Mouse (Mus musculus): Measurements from ENCODE around the gene Olfr517. TPM values are rescaled to one million over a fixed set of nuclear protein-coding genes. Genes with fewer than 3 reads are reported as not detected.

Gene Olfr517
- polyA plus RNA-seq (2012; rRNA removed) = not detected in 2 replicates

DNA sequence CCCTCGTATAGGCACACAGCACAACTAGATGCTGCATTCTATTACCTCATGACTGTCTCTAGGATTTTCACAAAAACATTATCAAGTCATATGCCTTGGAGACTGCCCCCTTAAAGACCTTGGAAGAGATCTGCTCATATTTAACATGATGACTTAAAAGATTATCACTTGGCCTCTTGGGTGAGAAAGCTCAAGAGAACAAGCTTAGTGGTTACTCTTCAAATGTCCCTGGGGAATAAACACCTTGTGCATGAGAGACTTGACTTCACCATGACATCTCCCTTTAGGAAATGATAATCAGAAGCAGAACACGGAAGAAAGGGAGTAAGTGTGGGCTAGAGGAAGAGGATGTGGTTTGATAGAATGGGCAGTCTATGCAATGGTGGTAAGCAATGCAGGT, at the start of gene Olfr517:
TSS of gene Olfr517 (minus strand) at position 101 of the 400 bp plus-strand sequence.
- DNase-seq (ENCODE audit: low read depth in 1 of 2, low spot score in 2 of 2) = no peak
- TF ChIP-seq CTCF (IDR thresholded peaks at IDR 0.05; ENCODE audit: extremely low read depth, insufficient read depth, insufficient read length, insufficient replicate concordance) (no peak), POLR2A (IDR thresholded peaks at IDR 0.05; ENCODE audit: low read depth, low read length) (no peak)
- no peak within 1 kb of the TSS for H3K27ac ChIP-seq (ENCODE audit: insufficient read depth, low read length)
- no peaks in the 10 kb centered on the region for H3K27me3 ChIP-seq (ENCODE audit: control insufficient read depth, insufficient read depth, low read length)
- no peaks in the 10 kb centered on the region for H3K36me3 ChIP-seq (ENCODE audit: control insufficient read depth, insufficient read depth, low read length)
- no peak within 1 kb of the TSS for H3K4me3 ChIP-seq (ENCODE audit: extremely low read depth, insufficient read depth, insufficient read length)
- no peaks in the 10 kb centered on the region for H3K4me1 ChIP-seq (ENCODE audit: control insufficient read depth, insufficient read depth, insufficient read length)
- WGBS = 43% methylated on average over 2 of the region's 2 CpGs

DNA sequence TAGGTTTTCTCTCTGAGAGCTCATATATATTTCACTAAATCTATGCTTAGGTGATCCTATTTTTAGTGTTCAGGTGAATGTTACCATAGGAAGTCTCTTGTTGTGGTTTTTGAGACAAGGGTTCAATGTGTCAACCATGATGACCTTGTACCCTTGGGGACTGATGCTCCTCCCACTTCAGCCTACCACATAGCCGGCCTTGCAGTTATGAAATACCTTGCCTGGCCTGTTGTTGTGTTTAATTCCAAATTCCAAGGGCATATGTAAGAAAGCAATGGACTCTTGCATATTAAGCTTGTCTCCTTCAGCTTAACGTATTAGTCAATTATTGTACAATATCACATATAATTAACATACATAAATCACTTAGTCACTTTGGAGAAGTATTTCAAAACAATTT, 31.8 kb upstream of the Olfr517 start:
- Histone ChIP-seq H3K36me3 (ENCODE audit: control insufficient read depth, insufficient read depth, low read length) (no peaks in the 10 kb centered on the region), H3K27ac (ENCODE audit: insufficient read depth, low read length) (no peak overlapping the region), H3K27me3 (ENCODE audit: control insufficient read depth, insufficient read depth, low read length) (no peaks in the 10 kb centered on the region), H3K4me3 (ENCODE audit: extremely low read depth, insufficient read depth, insufficient read length) (no peak overlapping the region), H3K4me1 (ENCODE audit: control insufficient read depth, insufficient read depth, insufficient read length) (no peaks in the 10 kb centered on the region)
- no peak for DNase-seq (ENCODE audit: low read depth in 1 of 2, low spot score in 2 of 2)
- TF ChIP-seq CTCF (IDR thresholded peaks at IDR 0.05; ENCODE audit: extremely low read depth, insufficient read depth, insufficient read length, insufficient replicate concordance) (no peak), POLR2A (IDR thresholded peaks at IDR 0.05; ENCODE audit: low read depth, low read length) (no peak)
- WGBS = 74% methylated on average over 2 of the region's 2 CpGs

DNA sequence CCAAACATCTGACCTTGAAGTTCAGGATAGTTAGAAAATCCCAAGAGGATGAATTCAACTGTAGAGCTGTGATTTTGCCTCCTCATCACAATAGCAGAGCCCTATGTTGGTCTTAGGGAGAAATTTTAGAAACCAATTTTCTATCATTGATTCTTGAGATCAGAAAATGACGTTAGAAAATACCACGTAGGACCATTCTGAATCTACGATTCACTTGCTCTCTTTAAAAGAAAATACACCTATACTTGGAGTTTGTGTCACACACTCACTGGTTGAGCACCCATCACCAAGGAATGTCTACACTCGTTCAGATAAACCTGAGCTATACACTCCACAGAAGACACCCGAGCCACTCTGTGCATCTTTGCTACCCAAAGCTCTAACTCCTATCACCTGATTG, 22.1 kb upstream of the Olfr517 start, which contains the start of gene Olfr519:
TSS of gene Olfr519 (minus strand) at position 101 of the 400 bp plus-strand sequence.
- Histone ChIP-seq H3K36me3 (ENCODE audit: control insufficient read depth, insufficient read depth, low read length) (no peaks in the 10 kb centered on the region), H3K27ac (ENCODE audit: insufficient read depth, low read length) (no peak within 1 kb of the TSS), H3K4me1 (ENCODE audit: control insufficient read depth, insufficient read depth, insufficient read length) (no peaks in the 10 kb centered on the region), H3K27me3 (ENCODE audit: control insufficient read depth, insufficient read depth, low read length) (no peaks in the 10 kb centered on the region), H3K4me3 (ENCODE audit: extremely low read depth, insufficient read depth, insufficient read length) (no peak within 1 kb of the TSS)
- no peak for DNase-seq (ENCODE audit: low read depth in 1 of 2, low spot score in 2 of 2)
- WGBS = 87% methylated on average over 5 of the region's 5 CpGs
- TF ChIP-seq CTCF (IDR thresholded peaks at IDR 0.05; ENCODE audit: extremely low read depth, insufficient read depth, insufficient read length, insufficient replicate concordance) (no peak), POLR2A (IDR thresholded peaks at IDR 0.05; ENCODE audit: low read depth, low read length) (no peak)

DNA sequence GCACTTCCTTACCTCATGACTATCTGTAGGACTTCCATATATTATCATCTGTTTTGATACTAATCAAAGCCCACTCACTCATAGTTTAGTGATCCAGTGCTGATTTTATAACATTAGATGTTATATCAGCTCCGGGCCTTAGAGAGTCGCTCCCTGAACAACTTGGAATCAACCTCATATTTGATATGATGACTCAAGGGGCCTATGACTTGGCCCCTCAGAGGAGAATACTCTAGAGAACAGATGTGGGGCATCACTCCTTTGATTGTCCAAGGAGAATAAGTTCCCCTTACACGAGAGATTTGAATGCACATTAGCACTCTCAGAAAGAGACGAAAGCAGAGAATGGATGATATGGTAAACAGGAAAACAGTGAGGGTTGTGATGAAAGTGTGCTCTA, 12.7 kb upstream of the Olfr517 start, which contains the start of gene Olfr518:
TSS of gene Olfr518 (minus strand) at position 101 of the 400 bp plus-strand sequence.
- no peaks in the 10 kb centered on the region for H3K27me3 ChIP-seq (ENCODE audit: control insufficient read depth, insufficient read depth, low read length)
- H3K4me1 ChIP-seq (ENCODE audit: control insufficient read depth, insufficient read depth, insufficient read length) = no peaks in the 10 kb centered on the region
- H3K36me3 ChIP-seq (ENCODE audit: control insufficient read depth, insufficient read depth, low read length) = no peaks in the 10 kb centered on the region
- no peak within 1 kb of the TSS for H3K4me3 ChIP-seq (ENCODE audit: extremely low read depth, insufficient read depth, insufficient read length)
- H3K27ac ChIP-seq (ENCODE audit: insufficient read depth, low read length) = no peak within 1 kb of the TSS
- WGBS = 73% methylated on average over 4 of the region's 4 CpGs
- no peak for TF ChIP-seq CTCF (IDR thresholded peaks at IDR 0.05; ENCODE audit: extremely low read depth, insufficient read depth, insufficient read length, insufficient replicate concordance)
- no peak for TF ChIP-seq POLR2A (IDR thresholded peaks at IDR 0.05; ENCODE audit: low read depth, low read length)
- no peak for DNase-seq (ENCODE audit: low read depth in 1 of 2, low spot score in 2 of 2)

DNA sequence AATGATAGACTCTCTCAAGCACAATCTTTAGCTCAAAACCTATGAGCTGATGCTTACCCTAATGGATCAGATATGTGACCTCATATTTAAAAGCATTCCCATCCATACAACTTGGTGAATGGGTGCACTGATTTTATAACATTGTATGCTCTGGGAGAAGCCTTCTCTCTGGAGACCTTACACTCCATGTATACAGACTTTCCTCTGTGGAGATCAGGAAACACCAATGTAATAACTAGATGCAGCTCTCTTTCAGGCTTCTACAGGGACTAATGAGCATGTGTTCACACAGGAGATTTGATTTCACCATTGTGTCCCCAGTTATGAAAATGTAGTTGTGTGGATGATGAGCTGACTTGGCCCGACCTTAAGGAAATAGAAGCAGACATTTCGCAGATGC, 21.8 kb downstream of the Olfr517 start, which contains the start of gene Olfr516:
TSS of gene Olfr516 (minus strand) at position 101 of the 400 bp plus-strand sequence.
- no peaks in the 10 kb centered on the region for H3K36me3 ChIP-seq (ENCODE audit: control insufficient read depth, insufficient read depth, low read length)
- H3K27me3 ChIP-seq (ENCODE audit: control insufficient read depth, insufficient read depth, low read length) = no peaks in the 10 kb centered on the region
- no peak within 1 kb of the TSS for H3K27ac ChIP-seq (ENCODE audit: insufficient read depth, low read length)
- 90% methylated on average over 2 of the region's 2 CpGs for WGBS
- no peaks in the 10 kb centered on the region for H3K4me1 ChIP-seq (ENCODE audit: control insufficient read depth, insufficient read depth, insufficient read length)
- H3K4me3 ChIP-seq (ENCODE audit: extremely low read depth, insufficient read depth, insufficient read length) = no peak within 1 kb of the TSS
- DNase-seq (ENCODE audit: low read depth in 1 of 2, low spot score in 2 of 2) = no peak
- TF ChIP-seq CTCF (IDR thresholded peaks at IDR 0.05; ENCODE audit: extremely low read depth, insufficient read depth, insufficient read length, insufficient replicate concordance) (no peak), POLR2A (IDR thresholded peaks at IDR 0.05; ENCODE audit: low read depth, low read length) (no peak)

GRCm38 (mm10) chr7:108825897-108826296, 46.3 kb downstream of the Olfr517 start, which contains the start of gene Olfr514:
Gene Olfr514, minus strand, starts transcription at chr7:108825997.
- no peak for DNase-seq (ENCODE audit: low read depth in 1 of 2, low spot score in 2 of 2)
- H3K27ac ChIP-seq (ENCODE audit: insufficient read depth, low read length) = no peak within 1 kb of the TSS
- TF ChIP-seq CTCF (IDR thresholded peaks at IDR 0.05; ENCODE audit: extremely low read depth, insufficient read depth, insufficient read length, insufficient replicate concordance) (no peak), POLR2A (IDR thresholded peaks at IDR 0.05; ENCODE audit: low read depth, low read length) (no peak)
- H3K27me3 ChIP-seq (ENCODE audit: control insufficient read depth, insufficient read depth, low read length) = no peaks in the 10 kb centered on the region
- H3K36me3 ChIP-seq (ENCODE audit: control insufficient read depth, insufficient read depth, low read length) = no peaks in the 10 kb centered on the region
- no peak within 1 kb of the TSS for H3K4me3 ChIP-seq (ENCODE audit: extremely low read depth, insufficient read depth, insufficient read length)
- H3K4me1 ChIP-seq (ENCODE audit: control insufficient read depth, insufficient read depth, insufficient read length) = no peaks in the 10 kb centered on the region

Other genes starting within 250 kb of the Olfr517 start
- not detected in 2 replicates for gene Olfr508, start 242.4 kb downstream of the Olfr517 start, polyA plus RNA-seq (2012; rRNA removed)
- gene Olfr509, start 220.5 kb downstream of the Olfr517 start, polyA plus RNA-seq (2012; rRNA removed) = not detected in 2 replicates
- gene Olfr510, start 206.0 kb downstream of the Olfr517 start, polyA plus RNA-seq (2012; rRNA removed) = not detected in 2 replicates
- not detected in 2 replicates for gene Olfr512, start 159.1 kb downstream of the Olfr517 start, polyA plus RNA-seq (2012; rRNA removed)
- gene Olfr513, start 121.4 kb downstream of the Olfr517 start, polyA plus RNA-seq (2012; rRNA removed) = not detected in 2 replicates
- gene Olfr514, start 46.4 kb downstream of the Olfr517 start, polyA plus RNA-seq (2012; rRNA removed) = not detected in 2 replicates
- gene Olfr516, start 21.9 kb downstream of the Olfr517 start, polyA plus RNA-seq (2012; rRNA removed) = not detected in 2 replicates
- not detected in 2 replicates for gene Olfr518, start 12.6 kb upstream of the Olfr517 start, polyA plus RNA-seq (2012; rRNA removed)
- gene Olfr519, start 22.0 kb upstream of the Olfr517 start, polyA plus RNA-seq (2012; rRNA removed) = not detected in 2 replicates
- gene Nlrp10, start 57.8 kb upstream of the Olfr517 start, polyA plus RNA-seq (2012; rRNA removed) = 0.26 and 0.43 TPM in 2 replicates
- gene Eif3f, start 62.0 kb upstream of the Olfr517 start, polyA plus RNA-seq (2012; rRNA removed) = 142 and 206 TPM in 2 replicates
- gene Tub, start 78.0 kb upstream of the Olfr517 start, polyA plus RNA-seq (2012; rRNA removed) = 0.19 and 0.34 TPM in 2 replicates
- 0.19 and 0.21 TPM in 2 replicates for gene Ric3, start 211.0 kb upstream of the Olfr517 start, polyA plus RNA-seq (2012; rRNA removed)

All from spleen, adult 2 months (tissue).